Mouse (Mus musculus) stomach, embryonic 16.5 days (tissue): ENCODE measurements around the gene Steap4. TPM values are rescaled to one million over a fixed set of nuclear protein-coding genes. Genes with fewer than 3 reads are reported as not detected.
"Not testable (repeated sequence)": the region's sequence is repeated elsewhere in the genome, so short reads cannot be mapped to it uniquely, and the experiment has no call there.

Source experiments
- ATAC-seq: fragments of 200-750 bp; cut with Nextera tagmentation; 2 replicates; pipeline ENCODE4 v1.8.0; 2017; ENCODE audit warnings: moderate number of reproducible peaks, moderate TSS enrichment; ENCODE audit not compliant: insufficient read depth, low FRiP score
- H3K27ac ChIP-seq: fragments of 300-500 bp; sonication (generic); 2 replicates; pipeline ENCODE4 v1.5.1; 2014; ENCODE audit warnings: low read length
- H3K27me3 ChIP-seq: fragments of 300-500 bp; sonication (generic); 2 replicates; pipeline ENCODE4 v1.6.1; 2014; ENCODE audit warnings: low read length, control low read depth, mixed read lengths; ENCODE audit not compliant: control insufficient read depth, insufficient read depth
- H3K36me3 ChIP-seq: fragments of 300-500 bp; sonication (generic); 2 replicates; pipeline ENCODE4 v1.6.1; 2014; ENCODE audit warnings: low read length; ENCODE audit not compliant: control insufficient read depth, insufficient read depth
- H3K4me1 ChIP-seq: fragments of 300-500 bp; sonication (generic); 2 replicates; pipeline ENCODE4 v1.6.1; 2014; ENCODE audit warnings: low read length, control low read depth, mixed read lengths; ENCODE audit not compliant: control insufficient read depth, insufficient read depth
- H3K4me2 ChIP-seq: fragments of 300-500 bp; sonication (generic); 2 replicates; pipeline ENCODE4 v1.6.1; 2014; ENCODE audit warnings: low read depth, low read length, mixed read lengths
- H3K4me3 ChIP-seq: fragments of 300-500 bp; sonication (generic); replicated peaks from 2 replicates; pipeline ENCODE4 v1.5.1; 2014; ENCODE audit warnings: mild to moderate bottlenecking, low read length
- H3K9ac ChIP-seq: fragments of 300-500 bp; sonication (generic); 2 replicates; pipeline ENCODE4 v1.6.1; 2014; ENCODE audit warnings: low read length
- H3K9me3 ChIP-seq: fragments of 300-500 bp; sonication (generic); replicated peaks from 2 replicates; pipeline ENCODE4 v1.6.1; 2016; ENCODE audit warnings: low read length, control low read depth; ENCODE audit not compliant: control insufficient read depth
- WGBS: fragments of 180-500 bp; shearing (Covaris S2); extraction: QIAGEN DNeasy Blood & Tissue Kit; methylation state at CpG from one replicate; pipeline ENCODE4 v1.1.7; 2014; 5-methylcytosine and 5-hydroxymethylcytosine counted together
- polyA plus RNA-seq: library from polyadenylated mRNA; unstranded; fragments of >200 nt; fragmentation: Nextera tagmentation; extraction: Ambion mirVana; gene quantifications from 2 replicates; pipeline ENCODE4 v1.2.1, GENCODE M21; 2015

Gene Steap4
- polyA plus RNA-seq, 1 experiment from 2014 or later, result 3.3 TPM

DNA sequence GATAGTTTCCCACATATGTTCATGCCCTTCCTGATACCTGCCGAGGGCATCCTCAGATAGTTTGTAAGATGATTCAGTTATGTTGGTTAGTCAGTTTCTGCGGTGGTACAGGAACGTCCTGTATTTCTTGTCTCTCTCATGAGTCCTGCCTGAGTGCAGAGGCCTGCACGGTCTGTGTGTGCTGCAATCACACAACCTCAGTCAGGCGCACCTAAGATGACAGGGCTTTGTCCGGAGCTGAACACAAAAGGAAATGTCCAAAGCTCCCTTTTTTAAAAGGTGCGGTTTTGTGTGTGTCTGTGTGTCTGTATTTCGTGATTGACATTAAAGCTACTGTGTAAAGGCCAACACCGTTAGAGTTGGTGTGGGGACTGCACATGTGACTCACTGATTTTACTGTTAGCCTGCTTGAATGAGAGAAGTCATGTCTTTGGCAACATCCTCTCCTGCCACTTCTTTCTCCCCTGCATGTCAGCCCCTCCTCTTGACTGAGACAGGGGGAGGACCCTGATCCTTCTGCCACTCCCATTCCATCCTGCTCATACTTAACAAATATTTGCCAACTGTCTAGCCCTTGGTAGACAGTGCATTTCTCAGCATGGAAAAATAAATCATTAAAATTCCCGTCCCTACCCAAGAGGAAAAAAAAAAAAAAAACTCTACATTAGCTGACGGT lies 14.4 kb downstream of the Steap4 start:
- H3K36me3 ChIP-seq, result no peaks in the 10 kb centered on the region
- no peak overlapping the region for H3K9ac ChIP-seq
- no peak overlapping the region for H3K4me2 ChIP-seq
- H3K4me1 ChIP-seq, result no peaks in the 10 kb centered on the region
- ATAC-seq, result no peak
- 67% methylated on average over 11 of the region's 11 CpGs for WGBS
- no peak overlapping the region for H3K4me3 ChIP-seq
- H3K27me3 ChIP-seq, result no peaks in the 10 kb centered on the region
- H3K27ac ChIP-seq, result no peak overlapping the region
- no peaks in the 10 kb centered on the region for H3K9me3 ChIP-seq

DNA sequence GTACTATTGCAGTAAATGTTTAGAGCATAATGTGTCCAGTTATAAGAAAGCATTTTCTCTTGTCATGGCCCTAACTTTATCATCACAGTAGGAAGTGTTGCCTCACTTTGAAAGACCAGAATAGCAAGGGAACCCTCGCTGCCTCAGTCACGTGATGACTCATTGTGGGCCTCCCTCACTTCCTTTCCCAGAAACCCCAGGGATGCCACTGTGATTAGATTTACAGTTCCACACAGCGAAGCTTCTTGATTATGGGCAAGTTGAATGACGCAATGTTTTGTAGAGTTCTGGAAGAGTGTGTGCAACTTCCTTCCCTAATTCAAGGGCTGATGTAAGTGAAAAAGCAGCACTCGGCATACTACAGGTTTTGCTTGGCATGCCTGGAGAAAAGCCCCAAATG lies 20.3 kb downstream of the Steap4 start:
- Histone ChIP-seq H3K4me3 (no peak overlapping the region), H3K4me1 (no peaks in the 10 kb centered on the region), H3K9me3 (no peaks in the 10 kb centered on the region), H3K27ac (no peak overlapping the region), H3K4me2 (no peak overlapping the region), H3K9ac (no peak overlapping the region), H3K27me3 (no peaks in the 10 kb centered on the region), H3K36me3 (no peaks in the 10 kb centered on the region)
- no peak for ATAC-seq
- WGBS, result 72% methylated on average over 5 of the region's 5 CpGs

DNA sequence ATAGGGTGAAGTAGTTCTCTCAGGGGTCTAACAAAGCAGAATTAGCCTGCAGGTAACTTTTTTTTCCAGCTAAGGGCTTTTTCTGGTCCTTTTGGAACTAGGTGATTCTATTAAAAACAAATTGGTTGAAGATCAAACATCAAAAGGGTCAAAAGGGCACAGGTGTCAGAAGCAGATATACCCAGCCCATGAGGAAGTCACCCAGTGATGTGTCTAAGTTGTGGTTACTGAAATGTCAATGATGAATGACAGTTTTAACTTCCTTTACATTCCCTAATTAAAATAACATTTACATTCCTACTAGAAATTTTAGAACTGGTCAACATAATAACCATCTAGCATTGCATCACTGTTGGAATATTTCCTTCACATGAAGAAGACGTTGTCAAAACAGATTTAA lies 27.7 kb downstream of the Steap4 start:
- no peak for ATAC-seq
- no peaks in the 10 kb centered on the region for H3K27me3 ChIP-seq
- no peak overlapping the region for H3K9ac ChIP-seq
- H3K36me3 ChIP-seq, result no peaks in the 10 kb centered on the region
- H3K4me3 ChIP-seq, result no peak overlapping the region
- H3K4me2 ChIP-seq, result no peak overlapping the region
- H3K4me1 ChIP-seq, result no peaks in the 10 kb centered on the region
- H3K9me3 ChIP-seq, result no peaks in the 10 kb centered on the region
- H3K27ac ChIP-seq, result no peak overlapping the region
- WGBS, result 73% methylated on average over 1 of the region's 1 CpGs

DNA sequence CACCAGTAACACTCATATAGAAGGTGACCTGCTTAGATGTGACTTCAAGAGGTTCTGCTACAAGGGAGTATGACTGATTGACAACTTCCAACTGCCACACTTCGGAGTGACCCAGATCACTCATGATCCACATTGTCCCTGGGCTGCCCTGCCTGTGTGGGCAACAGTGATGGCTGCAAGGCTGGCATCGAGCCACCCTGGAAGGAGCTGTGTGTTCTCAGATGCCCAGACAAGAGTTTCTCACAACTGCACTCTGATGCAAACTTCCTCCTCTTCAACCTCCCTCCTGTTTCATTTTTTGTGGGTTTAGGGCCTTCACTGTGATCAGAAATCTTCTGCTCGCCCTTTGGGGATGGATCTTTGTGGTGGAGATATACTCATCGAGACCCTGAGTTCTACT lies 28.2 kb downstream of the Steap4 start:
- WGBS, result 74% methylated on average over 4 of the region's 4 CpGs

DNA sequence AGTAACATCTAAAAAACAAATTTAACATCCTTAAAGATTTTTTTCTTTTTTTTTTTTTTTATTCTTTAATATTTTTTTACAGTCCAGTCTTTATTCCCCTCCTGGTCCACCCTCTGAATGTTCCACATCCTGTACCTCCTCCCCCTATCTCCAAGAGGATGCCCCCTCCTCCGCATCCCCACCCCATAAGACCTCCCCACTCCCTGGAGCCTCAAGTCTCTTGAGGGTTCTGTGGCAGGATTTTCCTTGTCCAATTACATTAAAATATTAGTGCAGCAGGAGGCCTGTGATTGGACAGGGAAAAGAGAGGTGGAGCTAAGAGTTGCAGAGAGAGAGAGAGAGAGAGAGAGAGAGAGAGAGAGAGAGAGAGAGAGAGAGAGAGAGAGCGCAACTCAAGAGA lies 31.4 kb downstream of the Steap4 start:
- not testable (repeated sequence) for H3K4me3 ChIP-seq, H3K4me2 ChIP-seq, H3K4me1 ChIP-seq, H3K9ac ChIP-seq, ATAC-seq, H3K9me3 ChIP-seq, H3K27me3 ChIP-seq, H3K27ac ChIP-seq, H3K36me3 ChIP-seq
- WGBS, result 90% methylated on average over 2 of the region's 2 CpGs

More for the DNA sequence above, 28.2 kb downstream of the Steap4 start:
- Histone ChIP-seq H3K27ac (no peak overlapping the region), H3K4me3 (no peak overlapping the region), H3K36me3 (no peaks in the 10 kb centered on the region), H3K9me3 (no peaks in the 10 kb centered on the region), H3K9ac (no peak overlapping the region), H3K27me3 (no peaks in the 10 kb centered on the region), H3K4me1 (no peaks in the 10 kb centered on the region), H3K4me2 (no peak overlapping the region)
- no peak for ATAC-seq

DNA sequence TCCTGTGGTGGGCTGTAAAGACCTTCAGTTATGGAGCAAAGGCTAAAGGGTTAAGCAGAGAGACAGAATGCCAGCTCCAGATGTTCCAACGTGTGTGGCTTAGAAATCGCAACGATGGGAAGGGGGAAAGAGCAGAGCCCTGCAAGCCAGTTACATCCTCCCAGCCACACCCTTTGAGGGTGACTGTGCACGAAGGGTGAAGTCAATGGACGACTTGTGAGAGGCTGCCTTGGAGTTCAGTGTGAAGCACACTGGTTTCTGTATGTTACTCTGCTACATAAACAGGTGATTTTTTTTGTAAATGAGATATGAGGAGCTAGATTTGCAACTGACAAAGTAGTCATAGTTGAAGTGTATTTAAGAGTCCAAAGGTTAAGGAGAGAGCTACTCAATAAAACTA lies 33.5 kb downstream of the Steap4 start:
- 31% methylated on average over 5 of the region's 5 CpGs for WGBS
- H3K9ac ChIP-seq, result no peak overlapping the region
- no peak for ATAC-seq
- peaks cover 3% of the 10 kb centered on the region; the same call in 1 of the 2 replicates for H3K4me1 ChIP-seq
- H3K27ac ChIP-seq, result no peak overlapping the region
- no peaks in the 10 kb centered on the region for H3K27me3 ChIP-seq
- H3K4me3 ChIP-seq, result no peak overlapping the region
- H3K4me2 ChIP-seq, result no peak overlapping the region
- H3K36me3 ChIP-seq, result no peaks in the 10 kb centered on the region
- H3K9me3 ChIP-seq, result no peaks in the 10 kb centered on the region

DNA sequence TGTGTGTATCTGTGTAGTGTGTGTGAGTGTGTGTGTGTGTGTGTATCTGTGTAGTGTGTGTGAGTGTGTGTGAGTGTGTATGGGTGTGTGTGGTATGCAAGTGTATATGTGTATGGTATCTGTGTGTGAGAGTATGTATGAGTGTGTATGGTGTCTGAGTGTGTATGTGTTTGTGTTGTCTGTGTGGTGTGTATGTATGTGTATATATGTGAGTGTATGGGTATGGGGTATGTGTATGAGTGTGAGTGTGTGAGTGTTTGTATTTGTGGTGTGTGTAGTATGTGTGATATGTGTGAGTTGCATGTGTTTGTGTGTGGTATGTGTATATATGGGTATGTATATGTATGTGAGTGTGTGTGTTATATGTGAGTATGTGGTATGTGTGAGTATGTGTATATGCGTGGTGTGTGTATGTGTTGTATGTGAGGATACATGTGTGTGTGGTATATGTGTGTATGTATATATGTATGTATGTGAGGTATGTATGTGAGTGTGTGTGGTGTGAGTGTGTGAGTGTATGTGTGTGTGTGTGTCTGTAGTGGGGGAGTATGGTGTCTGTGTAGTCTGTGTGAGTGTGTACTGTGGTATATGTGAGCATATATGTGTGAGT lies 35.1 kb downstream of the Steap4 start:
- Histone ChIP-seq H3K4me2 (no peak overlapping the region), H3K36me3 (no peaks in the 10 kb centered on the region), H3K9ac (no peak overlapping the region), H3K27ac (no peak overlapping the region), H3K9me3 (no peaks in the 10 kb centered on the region), H3K27me3 (no peaks in the 10 kb centered on the region), H3K4me1 (peaks cover 3% of the 10 kb centered on the region; the same call in 1 of the 2 replicates), H3K4me3 (no peak overlapping the region)
- ATAC-seq, result no peak
- WGBS, result 91% methylated on average over 1 of the region's 1 CpGs

DNA sequence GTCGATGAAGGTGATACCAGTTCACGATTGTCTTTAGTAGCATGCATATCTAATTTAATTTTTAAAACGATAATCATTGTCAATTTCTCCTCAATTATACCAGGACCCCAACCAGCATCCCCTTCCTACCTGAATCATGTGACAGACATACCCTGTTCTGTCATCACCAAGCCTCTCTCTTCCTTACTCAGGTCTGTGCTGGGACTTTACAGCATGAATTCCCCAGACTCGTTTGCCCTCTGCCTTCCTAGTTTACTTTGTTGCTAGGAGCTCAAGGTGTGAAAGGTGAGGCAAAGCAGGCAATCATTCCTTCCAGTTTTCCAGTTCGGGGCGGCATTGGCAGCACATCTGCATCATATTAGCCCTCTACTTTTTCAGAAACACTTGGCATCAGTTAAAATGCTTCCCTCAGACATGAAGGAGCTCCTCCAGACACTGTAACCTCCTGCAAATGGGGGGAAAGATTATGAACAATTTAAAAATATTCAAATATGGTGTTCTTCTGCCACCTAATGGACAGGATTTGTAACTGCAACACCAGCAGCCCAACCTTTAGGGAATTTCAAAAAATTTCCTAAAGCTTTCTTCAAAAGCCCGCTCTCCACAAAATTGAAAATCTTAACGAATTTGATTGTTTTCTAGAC lies 36.3 kb downstream of the Steap4 start:
- H3K36me3 ChIP-seq, result no peaks in the 10 kb centered on the region
- no peak overlapping the region for H3K27ac ChIP-seq
- no peak overlapping the region for H3K4me3 ChIP-seq
- H3K27me3 ChIP-seq, result no peaks in the 10 kb centered on the region
- H3K9ac ChIP-seq, result 0 out of 2 replicates have a peak overlapping the region, but pooled peaks have one; percentile 23
- peaks cover 3% of the 10 kb centered on the region; the same call in 1 of the 2 replicates for H3K4me1 ChIP-seq
- ATAC-seq, result no peak
- no peak overlapping the region for H3K4me2 ChIP-seq
- 42% methylated on average over 8 of the region's 8 CpGs for WGBS
- no peaks in the 10 kb centered on the region for H3K9me3 ChIP-seq

DNA sequence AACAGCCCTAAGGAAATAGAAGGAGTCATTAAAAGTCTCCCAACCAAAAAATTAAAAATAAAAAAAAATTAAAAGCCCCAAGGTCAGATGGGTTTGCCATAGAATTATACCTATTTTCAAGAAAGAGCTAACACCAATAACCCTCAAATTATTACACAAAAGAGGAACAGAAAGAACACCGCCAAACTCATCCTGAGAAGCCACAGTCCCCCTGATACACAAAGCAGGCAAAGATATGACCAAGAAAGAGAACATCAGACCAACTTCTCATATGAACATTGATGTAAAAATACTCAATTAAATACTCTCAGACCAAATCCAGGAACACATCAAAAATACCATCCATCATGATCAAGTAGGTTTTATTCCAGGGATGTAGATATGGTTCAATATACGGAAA lies 36.8 kb downstream of the Steap4 start:
- no peak for ATAC-seq
- H3K4me2 ChIP-seq, result no peak overlapping the region

More for the DNA sequence above, 36.8 kb downstream of the Steap4 start:
- Histone ChIP-seq H3K27me3 (no peaks in the 10 kb centered on the region), H3K9me3 (no peaks in the 10 kb centered on the region), H3K4me1 (peaks cover 3% of the 10 kb centered on the region; the same call in 1 of the 2 replicates), H3K36me3 (no peaks in the 10 kb centered on the region), H3K27ac (no peak overlapping the region), H3K4me3 (no peak overlapping the region), H3K9ac (no peak overlapping the region)
- 88% methylated on average over 2 of the region's 2 CpGs for WGBS
